Mouse (Mus musculus): ENCODE results near the gene Paqr3.

GRCm38 (mm10) chr5:97087746-97088145, 23.6 kb downstream of the Paqr3 start:
- TF ChIP-seq EP300 (IDR thresholded peaks at IDR 0.05; ENCODE audit: low read depth in 1 of 2, low read length in 2 of 2) (no peak), CTCF (IDR thresholded peaks at IDR 0.05 in 2 of 3, conservative IDR thresholded peaks at IDR 0.05 in 1 of 3; ENCODE audit: control insufficient read depth in 1 of 3, insufficient read depth in 1 of 3, low read depth in 2 of 3, low read length in 3 of 3, poor library complexity in 1 of 3, severe bottlenecking in 1 of 3) (no peak), POLR2A (IDR thresholded peaks at IDR 0.05; ENCODE audit: control insufficient read depth in 1 of 2, insufficient read depth in 1 of 2, low read depth in 1 of 2, low read length in 2 of 2, poor library complexity in 1 of 2) (no peak), ETS1 (IDR thresholded peaks at IDR 0.05; ENCODE audit: low read depth, low read length) (no peak), BHLHE40 (IDR thresholded peaks at IDR 0.05; ENCODE audit: borderline replicate concordance, low read depth, low read length) (no peak), MAFK (IDR thresholded peaks at IDR 0.05; ENCODE audit: borderline replicate concordance, low read depth, low read length) (no peak), E2F4 (IDR thresholded peaks at IDR 0.05; ENCODE audit: borderline replicate concordance, low read depth, low read length) (no peak), SMC3 (IDR thresholded peaks at IDR 0.05; ENCODE audit: low read depth, low read length) (no peak), KAT2A (conservative IDR thresholded peaks at IDR 0.05; ENCODE audit: low read depth, low read length) (no peak), JUND (IDR thresholded peaks at IDR 0.05; ENCODE audit: low read depth, low read length) (no peak)

Measured in MEL (cell line).